Mouse (Mus musculus) limb, embryonic 11.5 days (tissue): ENCODE data around the gene Rps21. TPM values are rescaled to one million over a fixed set of nuclear protein-coding genes. Genes with fewer than 3 reads are reported as not detected.
"Not testable (repeated sequence)": the region's sequence is repeated elsewhere in the genome, so short reads cannot be mapped to it uniquely, and the experiment has no call there.

Experiments
- ATAC-seq: fragments of 200-750 bp; cut with Nextera tagmentation; 2 replicates; pipeline ENCODE4 v1.8.0; 2017; ENCODE audit warnings: low read depth; ENCODE audit not compliant: insufficient number of reproducible peaks, low FRiP score, low TSS enrichment
- DNase-seq: peaks from one replicate; pipeline ENCODE4 v3.0.0-alpha.2; 2015; ENCODE audit warnings: low spot score
- H3K27ac ChIP-seq: fragments of 300-500 bp; sonication (generic); replicated peaks from 2 replicates; pipeline ENCODE4 v1.5.1; 2014; ENCODE audit warnings: low read depth, mild to moderate bottlenecking, low read length
- H3K27me3 ChIP-seq: fragments of 300-500 bp; sonication (generic); 2 replicates; pipeline ENCODE4 v1.6.1; 2014; ENCODE audit warnings: mild to moderate bottlenecking, low read length, mixed read lengths; ENCODE audit not compliant: control insufficient read depth, insufficient read depth
- H3K36me3 ChIP-seq: fragments of 300-500 bp; sonication (generic); 2 replicates; pipeline ENCODE4 v1.6.1; 2014; ENCODE audit warnings: mild to moderate bottlenecking, low read length, moderate library complexity, mixed read lengths; ENCODE audit not compliant: control insufficient read depth, insufficient read depth
- H3K4me1 ChIP-seq: fragments of 300-500 bp; sonication (generic); 2 replicates; pipeline ENCODE4 v1.6.1; 2014; ENCODE audit warnings: low read length, mixed read lengths; ENCODE audit not compliant: control insufficient read depth, insufficient read depth
- H3K4me2 ChIP-seq: fragments of 300-500 bp; sonication (generic); 2 replicates; pipeline ENCODE4 v1.6.1; 2014; ENCODE audit warnings: low read depth, mild to moderate bottlenecking, moderate library complexity; ENCODE audit not compliant: severe bottlenecking
- H3K4me3 ChIP-seq: fragments of 300-500 bp; sonication (generic); 2 replicates; pipeline ENCODE4 v1.5.1; 2014; ENCODE audit warnings: low read depth, low read length
- H3K9ac ChIP-seq: fragments of 300-500 bp; sonication (generic); 2 replicates; pipeline ENCODE4 v1.6.1; 2014; ENCODE audit warnings: mild to moderate bottlenecking, low read length
- H3K9me3 ChIP-seq: fragments of 300-500 bp; sonication (generic); 2 replicates; pipeline ENCODE4 v1.6.1; 2016; ENCODE audit warnings: low read length; ENCODE audit not compliant: control insufficient read depth
- WGBS: fragments of 180-500 bp; shearing (Covaris S2); extraction: QIAGEN DNeasy Blood & Tissue Kit; methylation state at CpG from one replicate; pipeline ENCODE4 v1.1.7; 2014; 5-methylcytosine and 5-hydroxymethylcytosine counted together
- polyA plus RNA-seq: library from polyadenylated mRNA; unstranded; fragments of >200 nt; fragmentation: Nextera tagmentation; extraction: Ambion mirVana; gene quantifications from 2 replicates; pipeline ENCODE4 v1.2.1, GENCODE M21; 2014

The Rps21 gene
- polyA plus RNA-seq, 1 experiment from 2014 or later = 641 TPM

DNA sequence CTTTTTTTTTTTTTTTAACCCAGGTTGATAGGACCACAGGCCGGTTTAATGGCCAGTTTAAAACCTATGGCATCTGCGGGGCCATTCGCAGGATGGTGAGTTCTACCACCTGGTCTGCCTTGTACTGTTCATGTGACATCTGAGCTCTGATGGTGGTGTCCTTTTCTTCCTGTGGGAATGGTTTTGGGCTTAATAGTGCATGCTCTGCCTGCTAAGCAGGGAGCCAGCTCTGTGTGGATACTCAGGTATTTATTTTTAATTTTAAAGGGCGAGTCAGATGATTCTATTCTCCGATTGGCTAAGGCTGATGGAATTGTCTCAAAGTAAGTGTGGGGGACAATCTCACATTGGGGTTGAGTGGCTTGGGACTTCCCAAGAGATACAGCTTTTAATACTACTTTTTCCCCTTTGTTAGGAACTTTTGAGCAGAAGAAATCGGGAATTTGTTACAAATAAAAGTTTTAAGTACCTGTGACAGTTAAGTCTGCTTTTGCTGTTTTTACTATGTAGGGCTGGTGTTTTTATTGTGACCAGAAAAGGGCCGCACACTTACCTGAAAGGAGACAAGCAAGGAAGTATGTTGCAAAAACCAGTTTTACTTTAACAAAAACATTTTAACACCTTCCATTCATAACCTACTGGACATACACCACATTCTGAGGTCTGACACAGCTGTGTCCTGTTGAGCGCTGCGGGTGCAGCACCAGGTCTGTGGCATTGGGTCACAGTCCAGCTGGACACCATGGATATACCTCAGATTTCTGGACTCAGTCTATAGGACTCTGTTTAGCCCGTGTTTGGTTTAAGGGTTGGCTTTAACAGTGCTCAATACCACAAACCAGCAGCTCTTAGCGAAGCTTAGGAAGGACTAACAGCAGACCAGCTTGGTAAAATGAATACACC lies 1.0 kb downstream of the Rps21 start:
- no peak overlapping the region; the same call in 1 of the 2 replicates for H3K27ac ChIP-seq
- H3K4me1 ChIP-seq = 0 out of 2 replicates have a peak, but pooled peaks cover 5% of the 10 kb centered on the region
- ATAC-seq (no peak), DNase-seq (no peak)
- peaks cover 8% of the 10 kb centered on the region for H3K36me3 ChIP-seq
- peak overlapping the region; percentile 90 for H3K4me3 ChIP-seq
- peak overlapping the region; percentile 55 for H3K4me2 ChIP-seq
- no peaks in the 10 kb centered on the region for H3K27me3 ChIP-seq
- 55% methylated on average over 11 of the region's 11 CpGs for WGBS
- H3K9ac ChIP-seq = peak overlapping the region; percentile 95
- H3K9me3 ChIP-seq = no peaks in the 10 kb centered on the region

DNA sequence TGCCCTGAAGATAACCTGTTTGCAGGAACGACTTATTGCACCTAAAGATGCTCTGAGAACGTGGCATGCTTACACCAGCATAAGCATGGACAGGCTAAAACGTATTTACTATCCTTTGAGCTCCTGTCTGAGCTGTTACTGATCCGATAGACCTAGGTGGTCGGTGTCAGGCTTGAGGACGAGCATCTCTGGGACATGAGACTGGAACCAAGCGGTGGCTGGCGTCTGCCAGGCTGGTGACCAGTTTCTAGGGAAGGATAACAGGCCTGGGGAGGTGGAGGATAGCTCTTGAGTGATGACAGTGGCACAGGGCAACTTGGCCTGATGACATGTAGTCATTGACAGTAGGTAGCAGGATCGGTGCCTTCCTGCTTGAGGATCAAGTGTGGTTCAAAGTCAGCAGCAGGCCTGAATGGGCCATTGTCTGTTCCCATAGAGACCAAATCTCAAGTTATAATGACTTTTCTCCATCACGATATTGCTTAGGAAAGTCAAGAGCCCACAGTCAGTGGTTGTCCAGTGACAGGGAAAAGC lies 1.8 kb downstream of the Rps21 start:
- not testable (repeated sequence) for H3K4me3 ChIP-seq, H3K27me3 ChIP-seq, H3K9ac ChIP-seq, H3K4me1 ChIP-seq, ATAC-seq, DNase-seq, H3K27ac ChIP-seq, H3K4me2 ChIP-seq, H3K9me3 ChIP-seq
- H3K36me3 ChIP-seq = peaks cover 10% of the 10 kb centered on the region
- 84% methylated on average over 10 of the region's 10 CpGs for WGBS

DNA sequence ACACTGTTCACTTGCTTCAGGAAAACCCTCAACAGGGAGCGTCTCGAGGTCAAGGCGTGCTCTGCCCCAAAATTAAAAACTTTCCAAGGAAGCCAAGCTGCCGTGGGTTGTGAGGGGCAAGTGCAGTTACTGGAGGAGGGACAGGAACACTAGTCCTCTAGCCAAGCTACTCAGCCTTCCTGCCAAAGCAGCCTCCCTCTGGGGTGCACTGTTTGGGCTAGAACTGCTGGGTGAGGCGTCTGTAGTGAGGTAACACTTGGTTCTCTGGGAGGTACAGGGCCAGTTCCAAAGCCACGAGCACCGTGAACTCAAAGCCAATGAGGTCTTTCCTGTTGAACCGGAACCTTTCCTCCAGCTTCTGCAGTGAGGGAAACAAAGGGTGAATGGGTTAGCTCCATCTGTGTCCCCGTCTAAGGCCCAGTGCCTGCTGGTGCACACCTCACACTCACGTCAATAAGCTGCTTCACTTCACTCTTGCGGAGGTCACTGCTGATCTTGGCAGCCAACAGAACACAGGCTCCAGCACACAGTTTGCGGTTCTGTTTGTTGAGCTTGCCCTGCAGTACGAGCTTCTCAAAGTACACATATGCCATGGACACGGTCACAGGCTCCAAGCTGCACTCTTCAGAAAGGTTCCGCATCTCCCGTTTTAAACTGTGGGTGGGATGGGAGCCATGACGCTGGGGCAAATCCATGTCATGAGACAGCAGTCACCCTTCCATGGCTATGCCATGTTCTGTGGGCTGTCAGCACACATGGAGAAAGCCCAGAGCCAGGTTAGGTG lies 2.8 kb downstream of the Rps21 start:
- 77% methylated on average over 17 of the region's 17 CpGs for WGBS
- ATAC-seq = not testable (repeated sequence)

DNA sequence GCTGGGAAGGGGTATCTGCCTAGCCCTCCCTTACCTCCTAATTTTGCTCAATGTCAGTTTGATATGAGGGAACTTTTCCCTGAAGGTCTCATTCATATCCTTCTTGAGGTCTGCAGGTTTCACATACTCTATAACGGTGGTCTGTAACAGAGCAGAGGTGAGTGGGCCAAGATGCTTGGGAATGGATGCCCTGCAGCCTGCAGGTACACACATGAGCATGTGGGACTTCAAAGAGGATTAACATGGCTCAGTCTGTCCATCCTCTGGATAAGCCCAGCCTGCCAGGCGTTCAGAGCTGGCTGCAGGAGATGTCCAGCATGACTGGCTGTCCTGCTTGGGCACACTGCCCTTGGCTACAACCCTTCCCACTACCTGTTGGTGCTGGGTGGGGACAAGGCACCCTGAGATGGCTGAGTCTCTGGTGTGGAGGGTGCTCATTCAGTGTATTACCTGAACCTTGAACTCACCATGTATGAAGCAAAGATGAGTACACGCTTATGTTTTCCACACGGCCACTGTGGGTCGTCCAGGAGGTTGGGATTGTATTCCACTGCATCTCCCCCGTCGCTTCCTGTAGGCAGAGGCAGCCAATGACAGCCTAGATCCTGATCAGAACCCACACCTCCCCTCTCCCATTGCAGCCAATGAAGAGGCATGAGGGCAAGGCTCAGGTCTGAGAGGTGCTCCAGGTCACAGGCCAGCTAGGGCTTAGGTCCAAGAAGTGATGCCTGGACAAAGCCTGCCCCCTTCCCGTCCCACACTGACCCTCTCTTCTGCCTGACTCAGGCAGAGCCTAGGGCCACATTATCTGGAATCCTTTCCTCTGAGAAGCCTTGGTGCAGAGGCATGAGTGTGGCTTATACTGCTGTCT lies 3.7 kb downstream of the Rps21 start:
- Histone ChIP-seq H3K4me3 (no peak overlapping the region), H3K27ac (no peak overlapping the region)
- 64% methylated on average over 8 of the region's 8 CpGs for WGBS

More for the DNA sequence above, 2.8 kb downstream of the Rps21 start:
- not testable (repeated sequence) for H3K9me3 ChIP-seq, H3K9ac ChIP-seq, H3K4me2 ChIP-seq, H3K4me3 ChIP-seq, H3K27ac ChIP-seq, H3K4me1 ChIP-seq, DNase-seq, H3K27me3 ChIP-seq
- H3K36me3 ChIP-seq = peaks cover 12% of the 10 kb centered on the region

DNA sequence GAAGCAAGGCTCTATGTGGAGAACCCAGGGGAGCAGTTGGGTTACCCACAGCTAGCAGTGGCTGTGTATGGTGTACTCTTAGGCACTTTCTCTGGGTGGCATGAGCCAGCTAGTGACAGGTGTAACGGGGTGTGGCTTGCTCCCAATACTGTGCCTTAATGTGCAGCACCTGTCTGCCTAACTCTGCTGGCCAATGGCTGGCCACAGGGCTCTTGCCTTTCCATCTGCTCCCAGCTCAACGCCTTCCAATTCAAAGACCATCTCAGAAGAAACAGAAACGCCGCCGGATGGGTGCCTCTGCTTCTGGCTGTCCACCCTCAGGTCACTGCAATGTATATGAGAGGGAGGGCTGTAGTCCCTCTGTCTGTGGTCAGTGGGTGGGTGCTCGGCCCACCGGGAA lies 4.7 kb downstream of the Rps21 start:
- Histone ChIP-seq H3K27me3 (no peaks in the 10 kb centered on the region), H3K4me3 (no peak overlapping the region), H3K9ac (no peak overlapping the region), H3K9me3 (no peaks in the 10 kb centered on the region), H3K4me2 (no peak overlapping the region), H3K4me1 (no peaks in the 10 kb centered on the region), H3K27ac (no peak overlapping the region), H3K36me3 (peaks cover 12% of the 10 kb centered on the region)
- no peak for ATAC-seq
- DNase-seq = no peak
- WGBS = 87% methylated on average over 7 of the region's 7 CpGs

More for the DNA sequence above, 3.7 kb downstream of the Rps21 start:
- ATAC-seq (no peak), DNase-seq (no peak)
- Histone ChIP-seq H3K9me3 (no peaks in the 10 kb centered on the region), H3K9ac (no peak overlapping the region), H3K4me1 (0 out of 2 replicates have a peak, but pooled peaks cover 5% of the 10 kb centered on the region), H3K36me3 (peaks cover 12% of the 10 kb centered on the region), H3K4me2 (no peak overlapping the region), H3K27me3 (no peaks in the 10 kb centered on the region)

DNA sequence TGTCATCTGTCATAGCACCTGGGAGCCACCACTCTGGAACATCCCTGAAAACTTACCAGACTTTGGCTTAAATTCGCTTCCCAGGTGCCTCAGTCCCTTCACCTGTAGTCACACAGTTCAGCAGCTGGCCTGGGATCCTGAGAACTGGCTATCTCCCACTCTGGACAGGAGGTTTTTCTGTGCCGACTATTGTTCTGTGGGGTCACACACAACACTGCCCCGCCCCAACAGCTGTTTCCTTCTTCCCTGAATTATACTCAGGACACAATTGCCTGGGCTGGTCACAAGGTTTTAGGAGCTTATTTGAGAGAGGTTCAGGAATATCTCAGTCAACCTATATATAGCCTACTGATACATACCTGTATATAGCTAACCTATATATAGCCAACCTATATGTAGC lies 5.3 kb downstream of the Rps21 start:
- Histone ChIP-seq H3K4me3 (no peak overlapping the region), H3K4me1 (no peaks in the 10 kb centered on the region), H3K27ac (no peak overlapping the region), H3K27me3 (no peaks in the 10 kb centered on the region), H3K36me3 (peaks cover 12% of the 10 kb centered on the region), H3K9me3 (no peaks in the 10 kb centered on the region), H3K9ac (no peak overlapping the region), H3K4me2 (no peak overlapping the region)
- WGBS = 83% methylated on average over 3 of the region's 3 CpGs
- DNase-seq = no peak
- no peak for ATAC-seq

DNA sequence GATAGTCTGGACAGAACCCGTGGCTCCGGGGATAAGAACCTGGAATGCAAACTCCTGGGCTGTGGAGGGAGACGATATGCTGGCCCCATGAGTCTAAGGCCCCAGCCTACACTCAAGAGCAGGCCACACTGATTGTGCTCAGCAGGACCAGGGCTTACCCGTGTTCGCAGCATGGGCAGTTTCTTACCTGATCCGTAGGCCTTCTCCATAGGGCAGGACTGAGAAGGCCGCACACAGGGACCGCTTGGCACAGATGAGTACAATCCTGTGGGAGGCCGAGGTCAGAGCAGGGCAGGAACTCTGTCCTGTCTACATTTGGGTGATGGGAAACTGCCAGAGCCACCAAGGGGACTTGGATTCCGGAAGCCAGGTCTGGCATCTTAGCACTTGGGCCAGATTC lies 5.7 kb downstream of the Rps21 start:
- H3K9me3 ChIP-seq = no peaks in the 10 kb centered on the region
- no peaks in the 10 kb centered on the region for H3K4me1 ChIP-seq
- H3K9ac ChIP-seq = no peak overlapping the region
- no peak overlapping the region for H3K4me3 ChIP-seq
- no peak overlapping the region for H3K27ac ChIP-seq
- H3K36me3 ChIP-seq = peaks cover 12% of the 10 kb centered on the region
- DNase-seq (no peak), ATAC-seq (no peak)
- H3K27me3 ChIP-seq = no peaks in the 10 kb centered on the region
- 89% methylated on average over 10 of the region's 10 CpGs for WGBS
- H3K4me2 ChIP-seq = no peak overlapping the region
